Mouse (Mus musculus) ES-CJ7 (cell line): ENCODE results near the gene Pacs2.

ENCODE experiments used
- DNase-seq: peaks from one replicate; pipeline ENCODE4 v3.0.0; 2011; ENCODE audit warnings: low read depth, low spot score

Pacs2 gene

DNA sequence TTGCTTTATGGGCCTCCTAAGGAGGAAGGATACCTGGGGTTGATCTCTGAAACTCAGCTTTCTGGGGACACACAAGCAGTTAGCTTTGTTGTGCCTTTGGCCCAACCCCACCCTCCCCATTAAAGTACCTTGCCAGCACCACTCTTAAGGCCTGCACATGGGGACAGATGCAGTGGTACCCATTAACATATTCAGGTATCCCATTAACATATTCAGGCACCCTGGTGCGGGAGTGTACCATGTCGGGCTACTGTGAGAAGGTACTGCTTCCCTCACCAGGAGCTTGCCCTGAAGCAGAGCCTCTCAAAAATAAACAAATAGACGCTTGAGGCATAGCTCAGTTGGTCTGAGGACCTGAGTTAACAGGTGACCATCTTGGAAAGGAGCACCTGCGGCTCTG lies 73.7 kb downstream of the Pacs2 start:
- peak; percentile 68 for DNase-seq

DNA sequence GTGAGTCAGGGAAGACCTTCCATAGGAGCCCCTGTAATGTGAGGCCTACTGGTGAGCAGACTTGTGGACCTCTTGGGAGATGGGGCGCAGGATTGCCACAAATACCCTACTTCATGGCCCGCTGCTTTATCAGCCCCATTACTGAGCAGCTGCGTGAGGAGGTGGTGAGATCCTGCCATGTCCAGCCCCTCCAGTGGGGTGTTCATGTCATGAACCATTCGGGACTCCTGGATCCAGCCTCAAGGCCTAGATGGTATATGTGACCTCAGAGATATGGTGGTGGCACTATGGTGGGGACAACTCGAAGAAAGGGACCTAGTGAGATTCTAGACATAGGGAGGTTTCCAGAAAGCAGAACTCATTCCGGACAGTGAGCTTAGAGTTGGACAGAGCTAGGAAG lies 74.8 kb downstream of the Pacs2 start:
- DNase-seq = no peak

DNA sequence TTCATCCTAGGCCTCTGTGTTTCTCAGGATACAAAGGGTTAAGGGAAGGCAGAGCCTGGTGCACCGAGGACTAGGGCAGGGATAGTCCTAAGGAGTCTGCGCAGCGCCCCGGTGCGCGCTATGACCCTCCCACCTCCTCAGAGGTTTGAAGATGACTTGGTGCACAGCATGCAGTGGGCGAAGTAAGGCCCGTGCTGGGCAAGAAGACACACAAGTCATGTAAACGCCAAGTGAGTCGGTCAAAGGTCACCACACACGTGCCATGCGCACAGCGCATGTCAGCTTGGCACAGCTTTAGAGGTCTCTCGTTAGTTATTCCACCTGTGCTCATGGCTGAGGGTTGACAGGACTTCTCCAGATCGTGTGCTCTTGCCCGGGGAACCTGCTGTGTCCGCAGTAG lies 75.7 kb downstream of the Pacs2 start:
- DNase-seq = no peak

DNA sequence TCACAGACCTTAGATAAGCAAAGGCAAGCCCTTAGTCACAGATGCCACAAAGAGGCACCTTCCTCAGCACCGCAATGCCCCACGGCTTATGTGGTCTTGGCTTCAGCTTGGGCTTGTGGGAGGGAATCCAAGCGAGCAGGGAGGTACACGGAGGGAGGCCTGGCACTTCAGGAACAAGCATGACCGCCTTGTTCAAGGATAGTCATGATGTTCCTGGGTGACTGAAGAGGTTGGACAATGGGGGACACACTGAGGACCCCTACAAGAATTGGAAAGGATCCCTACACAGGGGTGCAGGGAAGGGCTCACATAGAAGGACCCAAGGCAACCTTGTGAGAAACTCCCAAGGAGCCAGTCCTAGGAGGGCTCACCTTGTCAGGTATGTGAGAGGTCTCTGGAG lies 82.7 kb downstream of the Pacs2 start:
- no peak for DNase-seq

DNA sequence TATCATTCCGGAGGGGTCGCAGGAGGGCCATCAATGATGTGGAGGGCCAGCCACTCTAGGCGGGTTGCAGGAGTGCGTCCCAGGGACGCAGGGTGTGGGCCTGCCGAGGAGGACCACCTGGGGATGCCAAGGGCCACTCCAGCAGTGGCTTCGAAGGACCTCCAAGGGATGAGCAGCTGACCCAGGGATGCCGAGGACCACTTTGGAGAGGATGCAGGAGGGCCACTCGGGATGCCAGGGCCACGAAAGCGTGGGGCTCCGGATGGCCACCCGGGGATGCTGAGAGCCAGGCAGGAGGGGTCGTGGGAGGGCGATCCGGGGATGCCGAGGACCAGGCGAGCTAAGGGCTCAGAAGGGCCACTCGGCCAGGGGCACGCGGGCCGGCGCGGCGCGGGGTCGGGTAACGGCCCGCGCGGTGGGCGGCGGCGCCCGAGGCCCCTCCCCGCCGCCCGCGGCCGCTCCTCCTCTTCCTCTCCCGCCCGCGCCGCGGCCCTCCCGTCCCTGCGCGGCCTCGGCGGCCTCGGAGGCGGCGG lies 83.5 kb downstream of the Pacs2 start, which contains the start of gene Mta1:
Mta1 (plus strand) TSS at position 530 of the 533 bp plus-strand sequence.
- DNase-seq = no peak

DNA sequence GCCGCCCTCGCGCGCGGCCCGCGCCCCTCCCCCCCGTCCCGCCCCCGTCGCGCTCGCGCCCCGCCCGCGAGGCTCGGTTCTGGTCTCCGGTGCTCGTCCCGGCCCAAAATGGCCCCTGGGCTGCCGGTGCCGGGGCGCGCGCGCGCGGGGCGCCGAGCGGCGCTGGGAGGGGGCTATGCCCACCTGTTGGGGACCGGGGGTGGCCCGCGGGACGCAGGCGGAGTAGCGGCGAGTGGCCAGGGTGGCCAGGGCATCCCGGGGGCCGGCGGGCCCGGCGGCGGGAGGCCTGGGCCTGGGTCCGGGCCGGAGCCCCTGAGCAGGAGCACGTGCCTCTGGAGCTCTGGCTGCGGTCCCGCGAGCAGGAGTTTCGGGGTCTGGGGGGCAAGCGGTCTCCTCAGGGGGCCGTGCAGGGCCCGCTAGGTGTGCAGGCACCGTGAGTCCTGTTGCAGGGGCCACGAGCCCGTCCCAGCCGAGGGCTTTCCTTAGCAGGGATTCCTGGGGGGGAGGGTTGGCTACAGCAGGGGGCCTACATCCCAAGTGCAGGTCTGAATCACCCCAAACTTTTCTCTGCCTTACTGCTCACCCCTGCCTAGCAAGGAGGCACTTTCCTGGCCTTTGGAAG lies 84.3 kb downstream of the Pacs2 start:
- no peak for DNase-seq

DNA sequence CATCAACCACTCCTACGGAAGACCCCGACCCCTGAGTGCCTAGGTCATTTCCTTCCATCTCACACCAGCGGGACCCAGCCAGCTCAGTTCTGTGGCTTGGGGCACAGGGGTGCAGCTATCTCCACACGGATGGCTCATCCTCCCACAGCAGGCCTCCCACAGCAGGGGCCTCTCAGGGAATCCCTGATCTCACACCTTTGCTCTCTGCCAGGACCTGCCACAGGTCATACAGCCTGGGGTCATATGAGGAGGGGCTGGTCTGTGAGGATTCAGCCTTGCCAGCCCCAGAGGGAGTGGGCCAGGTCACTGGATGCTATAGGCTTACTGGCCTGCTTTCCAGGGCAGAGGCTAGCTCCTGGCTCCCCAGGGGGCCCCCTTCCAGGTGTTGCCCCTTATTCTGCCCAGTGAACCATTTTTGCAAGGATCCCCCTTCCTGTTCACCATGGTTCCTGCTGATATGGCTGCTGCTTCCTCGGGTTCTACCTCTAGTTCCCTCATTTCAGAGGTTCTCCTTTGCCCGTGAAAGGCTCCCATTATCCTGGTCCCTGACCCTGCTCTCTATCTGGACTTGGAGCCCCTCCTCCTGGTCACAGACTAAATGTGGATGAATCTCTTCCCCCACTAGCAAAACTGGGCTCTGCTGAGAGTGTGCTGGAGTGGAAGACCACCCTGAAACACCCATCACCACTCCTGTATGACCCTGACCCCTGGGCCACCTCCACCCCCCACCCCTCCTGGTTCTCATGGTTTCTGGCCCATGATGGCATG lies 85.3 kb downstream of the Pacs2 start:
- no peak for DNase-seq

DNA sequence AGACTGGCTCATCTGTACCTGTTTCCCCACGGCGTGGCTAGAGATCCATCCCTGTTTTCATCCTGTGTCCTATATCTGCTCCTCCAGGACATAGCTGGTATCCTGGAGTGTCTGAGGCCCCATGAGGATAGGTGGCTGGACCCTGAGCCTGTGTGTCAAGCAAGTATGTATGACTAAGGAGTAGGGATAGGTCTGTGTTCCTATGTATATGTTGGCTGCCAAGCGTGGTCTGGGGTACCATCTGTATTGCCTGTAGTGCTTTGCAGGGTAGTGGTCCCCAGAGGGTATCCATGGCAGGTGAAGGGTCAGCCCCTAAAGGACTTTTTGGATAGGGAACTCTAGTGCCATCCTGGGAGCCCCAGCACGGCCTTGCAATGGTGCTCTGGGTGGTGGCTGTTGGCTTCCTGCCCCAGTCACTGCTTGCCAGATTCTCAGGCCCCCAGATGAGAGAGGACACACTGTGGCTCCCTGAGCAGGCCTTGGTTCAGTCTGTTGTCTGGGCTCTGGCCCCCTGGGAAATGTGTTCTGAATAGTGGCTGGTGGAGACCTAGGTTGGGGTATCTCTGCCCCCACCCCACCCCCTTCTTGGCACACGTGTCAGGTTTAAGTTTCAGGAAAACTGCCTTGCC lies 86.3 kb downstream of the Pacs2 start:
- no peak for DNase-seq

DNA sequence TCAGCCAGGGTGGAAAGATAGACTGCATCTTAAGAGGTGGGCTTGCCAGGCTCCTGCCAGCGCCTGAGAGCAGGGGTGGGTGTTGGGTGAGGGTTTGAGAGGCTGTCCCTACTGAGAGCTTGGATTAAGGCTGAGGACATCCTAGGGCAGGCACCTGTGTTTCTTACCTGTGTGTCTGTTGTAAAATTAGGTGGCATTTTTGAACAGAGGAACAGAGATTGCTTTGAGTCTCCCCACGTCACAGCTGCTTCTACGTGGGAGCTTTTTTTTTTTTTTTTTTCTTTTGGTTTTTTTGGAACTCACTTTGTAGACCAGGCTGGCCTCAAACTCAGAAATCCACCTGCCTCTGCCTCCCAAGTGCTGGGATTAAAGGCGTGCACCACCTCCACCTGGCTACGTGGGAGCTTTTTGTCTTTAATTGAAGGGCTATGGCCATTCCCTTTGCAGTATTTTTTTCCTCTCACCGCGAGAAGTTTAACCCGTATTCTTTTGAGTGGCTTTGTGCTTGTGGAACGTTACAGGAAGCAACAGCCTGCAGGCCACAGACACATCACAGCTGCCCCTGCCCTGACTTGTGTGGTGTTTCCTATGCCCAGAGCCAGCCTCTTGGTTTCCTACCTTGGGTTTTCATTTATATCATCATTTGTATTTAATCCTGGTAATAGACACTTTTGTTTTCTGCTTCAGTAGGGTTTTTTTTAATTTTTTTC lies 87.1 kb downstream of the Pacs2 start:
- no peak for DNase-seq

DNA sequence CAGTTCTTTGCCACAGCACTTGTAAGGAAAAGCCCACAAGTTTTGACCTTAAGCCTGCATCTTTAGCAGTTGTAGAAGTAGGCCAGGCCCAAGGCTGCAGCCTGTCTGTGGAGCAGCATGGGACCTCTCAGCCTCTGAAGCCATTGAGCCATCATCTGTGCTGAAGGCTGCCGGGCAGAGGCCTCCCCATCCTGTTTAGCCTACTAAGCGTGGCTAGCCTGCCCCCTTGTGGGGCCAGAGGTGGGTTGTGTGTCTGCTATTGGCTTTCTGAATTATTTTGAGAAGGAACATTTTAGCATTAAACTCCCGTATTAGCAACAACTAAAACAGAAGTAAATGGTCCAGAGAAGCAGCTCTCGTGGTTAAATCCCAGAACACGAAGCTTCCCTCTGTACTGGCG lies 88.2 kb downstream of the Pacs2 start:
- DNase-seq = peak; percentile 73

DNA sequence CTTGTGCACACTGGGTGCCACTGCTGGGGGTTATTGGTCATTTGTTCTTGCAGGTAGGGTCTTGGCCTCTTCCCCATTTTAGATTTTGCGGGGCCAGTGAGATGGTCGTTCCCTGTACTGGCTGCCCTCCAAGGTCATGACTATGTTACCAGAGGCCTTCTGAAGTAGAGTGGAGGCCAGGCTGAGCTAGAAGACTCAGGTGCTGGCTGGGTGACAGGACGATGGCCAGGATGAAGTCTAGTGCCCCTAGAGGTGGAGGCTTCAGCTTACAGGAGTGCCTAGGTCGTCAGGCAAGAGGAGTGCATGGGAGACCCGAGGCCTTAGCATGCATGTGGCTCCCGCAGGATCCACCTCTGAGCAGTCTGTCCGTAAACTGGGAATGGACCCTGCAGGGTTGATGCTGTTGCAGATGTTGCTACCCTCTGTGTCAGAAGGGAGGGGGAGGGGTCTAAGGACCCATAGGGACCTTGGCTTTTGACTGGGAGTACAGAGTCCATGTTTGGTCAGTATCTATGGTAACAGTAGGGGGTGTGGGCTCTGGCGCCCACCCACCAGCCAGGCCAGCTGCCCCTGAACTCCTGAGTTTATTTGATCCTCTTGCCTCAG lies 89.6 kb downstream of the Pacs2 start:
- peak; percentile 79 for DNase-seq

DNA sequence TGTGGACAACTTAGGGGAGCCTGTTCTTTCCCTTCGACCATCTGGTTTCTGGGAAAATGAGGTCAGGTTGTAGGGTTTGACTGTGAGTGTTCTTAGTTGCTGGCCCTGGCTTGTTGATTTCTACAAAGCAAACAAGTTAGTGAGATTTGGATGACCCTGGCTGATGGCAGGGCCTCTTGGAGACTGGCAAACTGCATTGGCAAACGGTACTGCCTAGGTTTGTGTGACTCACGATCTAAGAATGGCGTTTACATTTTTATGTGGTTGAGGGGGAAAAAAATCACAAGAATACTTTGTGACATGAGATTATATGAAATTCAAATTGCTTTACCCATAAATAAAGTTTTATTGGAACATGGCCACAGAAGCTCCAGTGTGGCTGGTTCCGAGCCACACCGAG lies 92.1 kb downstream of the Pacs2 start:
- DNase-seq = no peak

DNA sequence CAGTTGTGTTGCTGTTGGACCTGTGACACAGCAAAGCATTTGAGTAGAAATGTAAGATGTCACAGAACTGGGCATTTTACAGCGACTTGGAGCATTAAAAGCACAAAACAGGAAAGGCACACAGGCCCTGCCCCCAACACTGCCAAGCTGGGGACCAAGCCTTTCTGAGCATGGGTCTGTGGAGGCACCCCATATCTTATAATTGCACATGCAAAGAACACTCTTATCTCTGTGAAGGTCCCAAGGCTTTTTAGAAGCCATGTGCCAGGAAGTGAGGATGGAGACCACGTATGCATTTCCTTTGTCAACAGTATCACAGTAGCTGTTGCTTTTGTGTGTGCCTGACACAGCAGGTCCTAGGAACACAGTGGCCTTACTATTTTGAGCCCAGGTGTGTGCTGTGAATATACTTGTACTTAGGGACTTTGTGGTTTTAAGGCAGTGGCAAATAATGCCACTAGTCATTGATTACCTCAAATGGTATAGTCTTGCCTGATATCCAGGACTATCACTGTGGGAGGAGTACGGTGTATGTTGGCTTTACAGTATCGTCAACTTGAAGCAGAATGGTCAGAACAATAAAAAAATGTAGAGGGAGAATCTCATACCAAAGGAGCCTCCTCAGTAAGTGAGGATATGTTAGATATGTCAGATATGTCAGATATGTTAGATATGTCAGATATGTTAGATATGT lies 93.3 kb downstream of the Pacs2 start:
- no peak for DNase-seq

DNA sequence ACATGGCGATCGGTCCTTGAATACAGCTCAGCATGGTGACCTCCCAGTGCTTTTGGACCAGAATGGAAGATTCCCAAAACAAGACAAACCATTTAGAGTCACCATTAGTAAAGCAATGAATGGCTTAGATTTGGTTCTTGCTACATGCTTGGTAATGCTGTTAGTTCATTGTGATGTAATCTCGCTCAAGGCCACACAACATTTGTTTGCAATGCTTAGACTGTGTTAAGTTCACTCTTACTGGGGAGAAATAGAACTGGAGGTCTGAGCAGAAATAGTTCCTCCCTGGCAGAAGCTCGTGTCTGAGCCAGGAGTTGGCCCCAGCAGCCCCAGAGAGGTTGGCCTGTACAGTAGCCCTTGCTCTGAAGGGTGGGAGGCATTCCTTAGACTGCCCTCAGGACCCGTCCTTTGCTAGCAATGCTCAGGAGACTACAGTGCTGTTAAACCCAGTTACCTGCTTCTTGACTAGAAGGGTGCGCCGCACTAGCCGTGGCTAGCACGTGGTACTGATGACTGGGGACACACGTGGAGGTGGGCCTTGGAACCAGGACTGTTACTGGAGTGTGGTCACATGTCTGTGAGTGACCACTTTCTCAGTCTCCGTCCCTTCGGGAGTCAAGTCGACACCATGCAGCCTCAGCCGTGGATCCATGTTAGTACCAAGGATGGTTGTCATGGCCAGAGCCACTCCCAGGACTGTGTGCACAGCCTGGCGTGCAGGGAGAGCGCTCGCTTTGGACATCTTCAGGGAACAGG lies 94.4 kb downstream of the Pacs2 start:
- DNase-seq = no peak

DNA sequence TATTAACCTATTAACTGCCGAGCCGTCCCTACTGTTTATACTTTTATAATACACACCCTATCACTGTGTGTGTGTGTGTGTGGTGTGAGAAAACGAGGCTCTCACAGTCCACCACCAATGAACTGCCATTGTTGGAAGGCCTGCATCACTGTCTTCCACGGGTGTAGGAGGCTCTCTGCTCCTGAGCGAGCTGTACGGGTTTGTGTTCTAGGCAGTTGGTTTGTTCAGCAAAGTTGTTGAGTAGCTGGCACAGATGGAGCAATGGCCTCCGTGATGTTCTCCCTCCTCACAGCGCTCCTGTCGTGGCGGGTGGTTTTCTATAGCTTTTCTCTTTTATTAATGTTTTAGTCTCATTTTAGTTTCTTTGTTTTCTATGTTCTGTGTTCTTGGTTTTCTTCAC lies 95.5 kb downstream of the Pacs2 start:
- no peak for DNase-seq

DNA sequence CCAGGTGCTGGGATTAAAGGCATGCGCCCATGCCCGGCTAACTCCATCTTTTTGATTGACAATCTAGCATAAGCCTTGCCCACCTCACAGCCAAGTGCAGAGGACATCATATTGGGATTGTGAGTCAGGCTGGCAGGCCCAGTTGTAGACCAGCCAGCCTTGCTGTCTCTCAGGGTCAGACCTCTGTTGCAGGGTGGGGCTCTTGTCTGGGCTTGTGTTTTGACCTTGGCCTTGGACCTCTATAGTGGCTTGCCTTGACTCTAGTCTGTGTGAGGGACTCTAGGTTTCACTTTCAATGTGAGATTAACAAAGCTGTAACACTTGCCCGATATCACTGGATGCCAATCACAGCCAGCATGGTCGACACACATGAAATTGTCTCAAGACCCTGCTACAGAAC lies 99.8 kb downstream of the Pacs2 start:
- DNase-seq = peak; percentile 57

DNA sequence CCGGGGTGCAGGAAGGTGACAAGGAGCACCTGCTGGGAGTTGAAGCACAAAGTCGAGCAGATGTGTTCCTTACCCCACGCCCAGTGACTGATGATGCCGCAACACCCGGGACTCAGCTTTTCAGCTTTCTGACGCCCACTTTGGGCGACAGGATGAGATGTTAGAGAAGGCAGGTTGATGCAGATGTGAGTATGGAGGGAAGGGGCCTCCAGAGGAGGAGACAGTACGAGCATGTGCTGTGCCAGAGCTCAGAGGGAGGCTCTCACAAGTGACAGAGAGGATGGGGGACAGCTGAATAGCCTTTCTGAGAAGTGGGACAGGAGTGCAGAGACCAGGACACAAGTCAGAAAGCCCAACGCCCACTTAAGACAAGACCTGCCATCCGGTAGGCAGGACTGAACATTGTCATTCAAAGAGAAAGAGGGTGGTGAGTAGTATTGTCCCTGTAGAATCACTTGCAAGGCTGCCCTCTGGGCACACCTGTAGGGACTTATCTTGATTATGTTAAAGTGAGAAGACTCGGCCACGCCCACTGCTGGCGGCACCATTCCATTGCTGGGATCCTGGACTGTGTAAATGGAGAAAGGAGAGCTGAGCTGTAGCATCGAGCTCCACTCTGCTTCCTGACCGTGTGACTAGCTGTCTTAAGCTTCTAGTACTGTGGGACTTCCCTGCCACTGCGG lies 100.7 kb downstream of the Pacs2 start:
- peak; percentile 88 for DNase-seq

DNA sequence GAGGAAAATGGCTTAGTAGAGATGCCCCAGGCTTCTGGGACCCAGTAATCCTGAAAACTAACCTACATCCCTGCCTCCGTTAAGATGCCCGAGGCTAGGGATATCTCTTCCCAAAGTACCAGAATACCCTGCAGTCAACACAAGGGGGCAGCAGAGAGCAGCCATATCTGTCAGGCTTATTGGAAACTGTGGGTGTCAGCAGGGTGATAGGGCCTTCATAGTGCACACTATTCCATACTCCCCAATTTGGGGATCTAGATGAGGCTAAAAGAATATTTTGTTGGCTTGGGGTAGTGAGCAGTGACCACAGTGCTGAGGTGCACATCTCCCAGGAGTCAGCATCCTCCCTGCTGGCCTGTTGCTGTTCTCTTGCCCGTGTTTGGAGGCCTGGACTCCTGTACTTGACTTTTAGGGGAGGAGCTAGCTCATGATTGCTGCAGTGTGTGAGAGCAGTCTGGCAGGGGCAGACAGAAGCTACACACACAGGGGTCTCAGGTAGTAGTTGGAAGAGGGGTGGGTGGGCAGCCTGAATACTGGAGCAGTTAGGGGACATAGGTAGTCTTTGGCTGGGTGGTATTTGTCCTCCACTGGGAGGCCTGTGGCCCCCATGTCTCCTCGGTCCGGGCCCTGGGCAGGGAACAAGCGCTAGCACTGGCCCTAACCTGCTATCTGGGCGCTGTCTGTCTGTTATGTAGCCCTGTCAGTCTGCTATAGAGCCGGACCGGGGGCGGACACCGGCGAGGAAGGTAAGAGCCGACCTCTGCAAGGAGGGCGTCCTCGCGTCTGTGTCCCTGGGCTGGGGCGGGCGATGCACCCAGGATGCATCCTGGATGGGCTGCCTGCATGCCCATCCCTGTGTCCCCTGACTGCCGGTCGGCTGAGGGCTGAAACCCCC lies 105.5 kb downstream of the Pacs2 start:
- DNase-seq = peak; percentile 70
